Mouse (Mus musculus) olfactory bulb, adult 2 months (tissue): ENCODE measurements around the gene Zfhx3. TPM values are rescaled to one million over a fixed set of nuclear protein-coding genes. Genes with fewer than 3 reads are reported as not detected.

Experiments used
- H3K27ac ChIP-seq: fragments of 200-500 bp; 2 replicates; pipeline ENCODE4 v1.5.1; 2012; ENCODE audit warnings: low read depth, low read length; ENCODE audit not compliant: insufficient read depth
- H3K4me1 ChIP-seq: fragments of 200-500 bp; 2 replicates; pipeline ENCODE4 v1.6.1; 2012; ENCODE audit warnings: low read length; ENCODE audit not compliant: control insufficient read depth, insufficient read depth
- H3K4me3 ChIP-seq: fragments of 200-500 bp; 2 replicates; pipeline ENCODE4 v1.5.1; 2012; ENCODE audit warnings: mild to moderate bottlenecking, low read depth, low read length, moderate library complexity; ENCODE audit not compliant: insufficient read depth
- CTCF ChIP-seq: fragments of 200-500 bp; IDR thresholded peaks from 2 replicates; pipeline ENCODE4 v1.5.1; 2012; ENCODE audit warnings: low read depth, mild to moderate bottlenecking, low read length, moderate library complexity; ENCODE audit not compliant: insufficient read depth
- POLR2A ChIP-seq: fragments of 200-500 bp; IDR thresholded peaks from 2 replicates; pipeline ENCODE4 v1.6.1; 2012; ENCODE audit warnings: mild to moderate bottlenecking, low read depth, low read length, moderate library complexity; ENCODE audit not compliant: insufficient read depth
- WGBS: fragments of 180-500 bp; shearing (Covaris S2); methylation state at CpG from one replicate; pipeline ENCODE4 v1.1.7; 2018; 5-methylcytosine and 5-hydroxymethylcytosine counted together
- polyA plus RNA-seq: library from polyadenylated mRNA; stranded (reverse); fragments of >200 nt; gene quantifications from 2 replicates; pipeline ENCODE4 v1.2.4, GENCODE M21; 2012; ENCODE audit warnings: low replicate concordance; ENCODE audit not compliant: missing spikeins, insufficient read depth, insufficient read length

Zfhx3 gene
- polyA plus RNA-seq, 1 experiment = not detected

GRCm38 (mm10) chr8:108770334-108770733 is 827.9 kb downstream of the Zfhx3 start:
- Histone ChIP-seq H3K4me3 (no peak overlapping the region), H3K27ac (no peak overlapping the region), H3K4me1 (no peaks in the 10 kb centered on the region)
- TF ChIP-seq POLR2A (no peak), CTCF (no peak)
- 98% methylated on average over 4 of the region's 4 CpGs for WGBS

GRCm38 (mm10) chr8:108773436-108773835 is 831.0 kb downstream of the Zfhx3 start:
- Histone ChIP-seq H3K4me3 (no peak overlapping the region), H3K4me1 (no peaks in the 10 kb centered on the region), H3K27ac (no peak overlapping the region)
- 91% methylated on average over 6 of the region's 6 CpGs for WGBS
- TF ChIP-seq CTCF (no peak), POLR2A (no peak)

GRCm38 (mm10) chr8:108778063-108778462 is 835.6 kb downstream of the Zfhx3 start:
- TF ChIP-seq CTCF (no peak), POLR2A (no peak)
- 92% methylated on average over 12 of the region's 12 CpGs for WGBS

GRCm38 (mm10) chr8:108778551-108778950 is 836.1 kb downstream of the Zfhx3 start:
- H3K4me3 ChIP-seq = no peak overlapping the region
- no peaks in the 10 kb centered on the region for H3K4me1 ChIP-seq
- 88% methylated on average over 9 of the region's 9 CpGs for WGBS
- no peak for TF ChIP-seq POLR2A
- no peak for TF ChIP-seq CTCF
- no peak overlapping the region for H3K27ac ChIP-seq

More at GRCm38 (mm10) chr8:108778063-108778462, 835.6 kb downstream of the Zfhx3 start:
- Histone ChIP-seq H3K4me1 (no peaks in the 10 kb centered on the region), H3K27ac (no peak overlapping the region), H3K4me3 (no peak overlapping the region)

GRCm38 (mm10) chr8:108780766-108781165 is 838.3 kb downstream of the Zfhx3 start:
- Histone ChIP-seq H3K27ac (no peak overlapping the region), H3K4me1 (no peaks in the 10 kb centered on the region), H3K4me3 (no peak overlapping the region)
- no peak for TF ChIP-seq POLR2A
- TF ChIP-seq CTCF = no peak
- 87% methylated on average over 6 of the region's 6 CpGs for WGBS

- Histone ChIP-seq H3K4me1 (no peaks in the 10 kb centered on the region), H3K4me3 (no peak overlapping the region), H3K27ac (no peak overlapping the region)
- TF ChIP-seq CTCF (no peak), POLR2A (no peak)
- 81% methylated on average over 5 of the region's 5 CpGs for WGBS
These were observed 838.7 kb downstream of the Zfhx3 start for GRCm38 (mm10) chr8:108781192-108781591.

GRCm38 (mm10) chr8:108783155-108783554 is 840.7 kb downstream of the Zfhx3 start:
- whole genome bisulfite sequencing = 72% methylated on average over 10 of the region's 10 CpGs
- Histone ChIP-seq H3K4me3 (no peak overlapping the region), H3K4me1 (peaks cover under 1% of the 10 kb centered on the region), H3K27ac (no peak overlapping the region)
- TF ChIP-seq POLR2A (no peak), CTCF (no peak)

- 8% methylated on average over 6 of the region's 6 CpGs for WGBS
- Histone ChIP-seq H3K4me1 (peaks cover 11% of the 10 kb centered on the region), H3K27ac (no peak overlapping the region), H3K4me3 (no peak overlapping the region)
- TF ChIP-seq CTCF = no peak
- no peak for TF ChIP-seq POLR2A
These were observed 845.8 kb downstream of the Zfhx3 start for GRCm38 (mm10) chr8:108788156-108788761.

GRCm38 (mm10) chr8:108788762-108789157 is 846.3 kb downstream of the Zfhx3 start:
- Histone ChIP-seq H3K4me3 (no peak overlapping the region), H3K4me1 (peaks cover 11% of the 10 kb centered on the region), H3K27ac (no peak overlapping the region)
- TF ChIP-seq POLR2A = no peak
- no peak for TF ChIP-seq CTCF
- WGBS = 16% methylated on average over 10 of the region's 10 CpGs

- TF ChIP-seq CTCF (no peak), POLR2A (no peak)
- Histone ChIP-seq H3K4me1 (peaks cover 11% of the 10 kb centered on the region), H3K27ac (no peak overlapping the region), H3K4me3 (no peak overlapping the region)
- WGBS = 43% methylated on average over 14 of the region's 14 CpGs
These were observed 848.3 kb downstream of the Zfhx3 start for GRCm38 (mm10) chr8:108790559-108791293.
